Mouse (Mus musculus): ENCODE measurements around the gene Disp1. TPM values are rescaled to one million over a fixed set of nuclear protein-coding genes. Genes with fewer than 3 reads are reported as not detected.

Gene Disp1
- polyA plus RNA-seq, 1 experiment from 2014 or later, result 9.7 TPM

- Histone ChIP-seq H3K4me1 (replicated peaks) (peaks cover 36% of the 10 kb centered on the region), H3K36me3 (no peaks in the 10 kb centered on the region), H3K9ac (no peak overlapping the region), H3K4me3 (no peak overlapping the region), H3K27ac (no peak overlapping the region), H3K27me3 (no peaks in the 10 kb centered on the region), H3K9me3 (no peaks in the 10 kb centered on the region), H3K4me2 (no peak overlapping the region)
- 81% methylated on average over 5 of the region's 5 CpGs for WGBS
- no peak for ATAC-seq (ENCODE audit: low FRiP score)
Observed at GRCm38 (mm10) chr1:183194151-183194550, 27.2 kb downstream of the Disp1 start.

GRCm38 (mm10) chr1:183191398-183191797 is 29.9 kb downstream of the Disp1 start:
- no peak overlapping the region for H3K27ac ChIP-seq
- no peaks in the 10 kb centered on the region for H3K27me3 ChIP-seq
- no peak overlapping the region for H3K4me3 ChIP-seq
- no peak overlapping the region for H3K9ac ChIP-seq
- no peaks in the 10 kb centered on the region for H3K36me3 ChIP-seq
- 60% methylated on average over 10 of the region's 10 CpGs for WGBS
- no peak overlapping the region for H3K4me2 ChIP-seq
- peaks cover 45% of the 10 kb centered on the region for H3K4me1 ChIP-seq (replicated peaks)
- ATAC-seq (ENCODE audit: low FRiP score), result no peak
- no peaks in the 10 kb centered on the region for H3K9me3 ChIP-seq

GRCm38 (mm10) chr1:183190456-183190855 is 30.9 kb downstream of the Disp1 start:
- no peak overlapping the region for H3K4me3 ChIP-seq
- no peaks in the 10 kb centered on the region for H3K9me3 ChIP-seq
- no peaks in the 10 kb centered on the region for H3K27me3 ChIP-seq
- WGBS, result 68% methylated on average over 9 of the region's 9 CpGs
- no peaks in the 10 kb centered on the region for H3K36me3 ChIP-seq
- no peak overlapping the region for H3K4me2 ChIP-seq
- no peak overlapping the region for H3K9ac ChIP-seq
- H3K27ac ChIP-seq, result no peak overlapping the region
- no peak for ATAC-seq (ENCODE audit: low FRiP score)
- peaks cover 45% of the 10 kb centered on the region for H3K4me1 ChIP-seq (replicated peaks)

- H3K4me2 ChIP-seq, result no peak overlapping the region
- no peaks in the 10 kb centered on the region for H3K36me3 ChIP-seq
- H3K9me3 ChIP-seq, result no peaks in the 10 kb centered on the region
- 63% methylated on average over 10 of the region's 10 CpGs for WGBS
- H3K4me1 ChIP-seq (replicated peaks), result peaks cover 48% of the 10 kb centered on the region
- no peak overlapping the region for H3K9ac ChIP-seq
- no peaks in the 10 kb centered on the region for H3K27me3 ChIP-seq
- ATAC-seq (ENCODE audit: low FRiP score), result no peak
- H3K4me3 ChIP-seq, result no peak overlapping the region
- H3K27ac ChIP-seq, result no peak overlapping the region
Observed at GRCm38 (mm10) chr1:183189014-183189662, 32.2 kb downstream of the Disp1 start.

- H3K27ac ChIP-seq, result no peak overlapping the region
- no peak overlapping the region for H3K9ac ChIP-seq
- H3K27me3 ChIP-seq, result no peaks in the 10 kb centered on the region
- ATAC-seq (ENCODE audit: low FRiP score), result no peak
- WGBS, result 84% methylated on average over 20 of the region's 20 CpGs
- H3K4me3 ChIP-seq, result no peak overlapping the region
- peaks cover 51% of the 10 kb centered on the region for H3K4me1 ChIP-seq (replicated peaks)
- H3K4me2 ChIP-seq, result no peak overlapping the region
- H3K36me3 ChIP-seq, result no peaks in the 10 kb centered on the region
- H3K9me3 ChIP-seq, result no peaks in the 10 kb centered on the region
Observed at GRCm38 (mm10) chr1:183188115-183189013, 33.0 kb downstream of the Disp1 start.

- Histone ChIP-seq H3K4me2 (no peak overlapping the region), H3K9ac (no peak overlapping the region), H3K27me3 (no peaks in the 10 kb centered on the region), H3K27ac (no peak overlapping the region), H3K4me3 (no peak overlapping the region), H3K9me3 (no peaks in the 10 kb centered on the region), H3K4me1 (replicated peaks) (peaks cover 49% of the 10 kb centered on the region), H3K36me3 (no peaks in the 10 kb centered on the region)
- WGBS, result 71% methylated on average over 6 of the region's 6 CpGs
- no peak for ATAC-seq (ENCODE audit: low FRiP score)
Observed at GRCm38 (mm10) chr1:183185560-183185959, 35.8 kb downstream of the Disp1 start.

- ATAC-seq (ENCODE audit: low FRiP score), result no peak
- Histone ChIP-seq H3K9ac (no peak overlapping the region), H3K4me2 (no peak overlapping the region), H3K4me3 (no peak overlapping the region), H3K36me3 (no peaks in the 10 kb centered on the region), H3K4me1 (replicated peaks) (peaks cover 41% of the 10 kb centered on the region), H3K27ac (no peak overlapping the region), H3K27me3 (no peaks in the 10 kb centered on the region), H3K9me3 (no peaks in the 10 kb centered on the region)
- 69% methylated on average over 5 of the region's 5 CpGs for WGBS
Observed at GRCm38 (mm10) chr1:183184681-183185080, 36.6 kb downstream of the Disp1 start.

- H3K9me3 ChIP-seq, result no peaks in the 10 kb centered on the region
- H3K36me3 ChIP-seq, result no peaks in the 10 kb centered on the region
- no peaks in the 10 kb centered on the region for H3K27me3 ChIP-seq
- ATAC-seq (ENCODE audit: low FRiP score), result no peak
- peak overlapping the region; percentile 55 for H3K27ac ChIP-seq
- no peak overlapping the region for H3K4me3 ChIP-seq
- H3K4me2 ChIP-seq, result no peak overlapping the region
- no peak overlapping the region for H3K9ac ChIP-seq
- peaks cover 30% of the 10 kb centered on the region for H3K4me1 ChIP-seq (replicated peaks)
- 71% methylated on average over 5 of the region's 5 CpGs for WGBS
Observed at GRCm38 (mm10) chr1:183183565-183183964, 37.8 kb downstream of the Disp1 start.

- H3K4me2 ChIP-seq, result no peak overlapping the region
- no peaks in the 10 kb centered on the region for H3K9me3 ChIP-seq
- no peaks in the 10 kb centered on the region for H3K27me3 ChIP-seq
- H3K27ac ChIP-seq, result peak overlapping the region; percentile 74
- WGBS, result 45% methylated on average over 12 of the region's 12 CpGs
- peaks cover 30% of the 10 kb centered on the region for H3K4me1 ChIP-seq (replicated peaks)
- H3K36me3 ChIP-seq, result no peaks in the 10 kb centered on the region
- ATAC-seq (ENCODE audit: low FRiP score), result no peak
- no peak overlapping the region for H3K9ac ChIP-seq
- no peak overlapping the region for H3K4me3 ChIP-seq
Observed at GRCm38 (mm10) chr1:183182641-183183414, 38.5 kb downstream of the Disp1 start.

GRCm38 (mm10) chr1:183181030-183181395 is 40.3 kb downstream of the Disp1 start:
- Histone ChIP-seq H3K27ac (no peak overlapping the region), H3K4me1 (replicated peaks) (peaks cover 27% of the 10 kb centered on the region), H3K4me3 (no peak overlapping the region), H3K9me3 (no peaks in the 10 kb centered on the region), H3K36me3 (no peaks in the 10 kb centered on the region), H3K4me2 (no peak overlapping the region), H3K27me3 (no peaks in the 10 kb centered on the region), H3K9ac (no peak overlapping the region)
- ATAC-seq (ENCODE audit: low FRiP score), result no peak
- 29% methylated on average over 2 of the region's 2 CpGs for WGBS

GRCm38 (mm10) chr1:183180301-183181029 is 40.9 kb downstream of the Disp1 start:
- Histone ChIP-seq H3K9ac (no peak overlapping the region), H3K4me2 (no peak overlapping the region), H3K4me1 (replicated peaks) (peaks cover 27% of the 10 kb centered on the region), H3K4me3 (no peak overlapping the region), H3K27ac (no peak overlapping the region), H3K36me3 (no peaks in the 10 kb centered on the region), H3K27me3 (no peaks in the 10 kb centered on the region), H3K9me3 (no peaks in the 10 kb centered on the region)
- no peak for ATAC-seq (ENCODE audit: low FRiP score)
- 96% methylated on average over 2 of the region's 2 CpGs for WGBS

GRCm38 (mm10) chr1:183179316-183179715 is 42.0 kb downstream of the Disp1 start:
- 82% methylated on average over 5 of the region's 5 CpGs for WGBS
- Histone ChIP-seq H3K4me2 (no peak overlapping the region), H3K36me3 (no peaks in the 10 kb centered on the region), H3K4me3 (no peak overlapping the region), H3K4me1 (replicated peaks) (peaks cover 20% of the 10 kb centered on the region), H3K9ac (no peak overlapping the region), H3K9me3 (no peaks in the 10 kb centered on the region), H3K27me3 (no peaks in the 10 kb centered on the region), H3K27ac (no peak overlapping the region)
- ATAC-seq (ENCODE audit: low FRiP score), result no peak

Data from hindbrain, embryonic 13.5 days (tissue).